Mouse (Mus musculus) layer of hippocampus, adult 9-11 months (tissue): ENCODE measurements at regions not wholly inside any gene's neighbourhood (a gene's known extent, or its start where the extent isn't known, plus 50 kb on each side); places are given as distances from the start of the nearest gene placed in this dataset.

Source experiments
- DNase-seq: peaks from one replicate; pipeline ENCODE4 v3.0.0; 2022

GRCm38 (mm10) chr12:96226446-96226845 is 534.4 kb downstream of the Flrt2 start:
- DNase-seq, result no peak

DNA sequence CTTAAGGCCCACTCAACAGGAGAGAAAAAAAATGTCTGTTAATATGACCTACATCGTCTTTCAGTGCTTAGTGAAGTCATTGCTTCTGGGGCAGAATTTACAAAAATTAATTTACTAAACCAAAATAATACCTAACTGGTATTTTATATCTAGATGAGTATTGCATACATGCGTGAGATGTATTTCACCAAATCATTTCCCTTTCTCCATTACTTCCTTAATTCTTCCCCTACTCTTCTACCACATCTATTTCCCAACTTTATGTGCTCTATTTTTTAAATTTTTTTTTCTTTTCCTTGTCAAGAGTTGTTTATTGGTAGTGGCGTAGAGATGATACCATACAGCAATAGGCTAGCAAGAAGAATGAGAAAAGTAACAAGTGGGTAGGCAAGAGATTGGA is 536.7 kb downstream of the Flrt2 start:
- DNase-seq, result no peak

- DNase-seq, result no peak
These were observed 543.5 kb downstream of the Flrt2 start for GRCm38 (mm10) chr12:96235510-96235909.

DNA sequence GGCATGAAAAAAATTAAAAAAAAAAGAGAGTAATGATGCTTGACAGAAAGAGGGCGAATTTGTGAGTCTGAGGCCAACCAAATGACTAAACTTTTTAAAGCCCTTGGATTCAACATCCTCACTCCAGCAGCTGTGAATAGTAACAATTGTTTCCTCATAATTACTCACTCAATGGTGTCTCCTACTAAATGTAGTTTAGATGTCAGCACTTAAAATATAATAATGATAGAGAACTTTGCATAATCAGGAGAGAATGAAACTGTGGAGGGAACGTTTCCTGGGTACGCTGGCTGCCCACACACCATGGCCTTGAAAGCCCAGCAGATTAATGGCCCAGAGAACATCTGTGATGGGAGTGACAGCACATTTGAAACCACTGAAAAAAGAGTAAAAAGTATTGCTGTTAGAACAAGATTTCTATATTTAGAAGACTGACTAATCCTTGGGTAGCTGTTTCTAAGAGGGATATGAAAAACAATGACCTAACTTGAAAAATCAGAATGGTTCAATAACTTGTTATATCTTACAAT is 544.0 kb downstream of the Flrt2 start:
- no peak for DNase-seq

DNA sequence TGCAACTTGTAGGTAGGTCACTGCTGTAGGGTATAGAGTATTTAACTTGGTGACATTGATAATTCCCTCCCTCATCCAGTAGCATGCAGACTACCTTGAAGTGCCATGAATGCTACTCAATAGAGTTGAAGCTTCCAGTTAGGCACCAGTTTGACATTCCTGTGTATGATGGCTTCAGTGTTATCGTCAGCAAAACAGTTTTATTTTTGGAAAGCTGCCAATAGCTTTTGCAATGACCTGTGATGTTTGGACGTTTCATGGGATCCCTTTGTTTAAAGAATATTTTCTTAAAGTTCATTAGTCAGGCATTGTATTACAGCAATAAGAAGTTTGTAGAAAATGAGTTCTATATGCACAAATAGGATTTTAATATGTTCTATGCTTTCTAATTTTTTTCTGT is 547.6 kb downstream of the Flrt2 start:
- DNase-seq, result no peak

DNA sequence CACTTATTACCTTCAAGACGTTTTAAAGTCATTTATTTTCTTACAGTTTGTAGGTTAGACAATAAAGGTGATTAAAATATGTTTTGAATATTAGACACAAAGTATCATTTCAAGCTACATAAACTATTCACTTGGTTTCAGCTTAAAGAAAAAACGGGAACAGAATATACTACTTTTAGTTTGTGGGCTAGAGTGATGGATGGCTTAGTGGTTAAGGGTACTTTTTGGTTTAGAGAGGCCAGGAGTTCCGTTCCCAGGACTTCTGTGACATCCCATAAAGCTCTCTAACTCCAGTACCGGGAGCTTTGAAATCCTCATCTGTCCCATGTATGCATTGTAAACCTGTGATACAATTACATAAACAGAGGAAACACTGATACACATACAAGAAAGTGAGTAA is 570.0 kb downstream of the Flrt2 start:
- no peak for DNase-seq

GRCm38 (mm10) chr12:96275894-96276293 is 583.9 kb downstream of the Flrt2 start:
- no peak for DNase-seq

DNA sequence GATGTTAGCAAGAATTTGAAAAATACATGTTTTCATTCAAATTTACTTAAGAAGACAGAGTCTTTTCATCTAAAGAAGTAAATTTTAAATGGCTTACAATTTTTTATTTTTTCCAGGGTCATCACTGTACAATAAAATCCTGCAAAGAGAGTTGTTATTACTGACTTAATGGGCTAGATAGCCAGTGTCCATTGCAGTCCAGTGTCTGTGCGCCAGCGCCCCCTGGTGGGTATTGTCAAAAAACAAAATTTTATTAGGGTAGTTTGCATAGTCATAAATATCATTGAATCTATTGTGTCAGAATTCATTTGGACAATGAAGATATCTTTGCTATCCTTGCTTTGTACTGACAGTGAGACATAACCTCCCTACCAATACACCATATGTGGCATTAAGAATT is 619.1 kb downstream of the Flrt2 start:
- no peak for DNase-seq

DNA sequence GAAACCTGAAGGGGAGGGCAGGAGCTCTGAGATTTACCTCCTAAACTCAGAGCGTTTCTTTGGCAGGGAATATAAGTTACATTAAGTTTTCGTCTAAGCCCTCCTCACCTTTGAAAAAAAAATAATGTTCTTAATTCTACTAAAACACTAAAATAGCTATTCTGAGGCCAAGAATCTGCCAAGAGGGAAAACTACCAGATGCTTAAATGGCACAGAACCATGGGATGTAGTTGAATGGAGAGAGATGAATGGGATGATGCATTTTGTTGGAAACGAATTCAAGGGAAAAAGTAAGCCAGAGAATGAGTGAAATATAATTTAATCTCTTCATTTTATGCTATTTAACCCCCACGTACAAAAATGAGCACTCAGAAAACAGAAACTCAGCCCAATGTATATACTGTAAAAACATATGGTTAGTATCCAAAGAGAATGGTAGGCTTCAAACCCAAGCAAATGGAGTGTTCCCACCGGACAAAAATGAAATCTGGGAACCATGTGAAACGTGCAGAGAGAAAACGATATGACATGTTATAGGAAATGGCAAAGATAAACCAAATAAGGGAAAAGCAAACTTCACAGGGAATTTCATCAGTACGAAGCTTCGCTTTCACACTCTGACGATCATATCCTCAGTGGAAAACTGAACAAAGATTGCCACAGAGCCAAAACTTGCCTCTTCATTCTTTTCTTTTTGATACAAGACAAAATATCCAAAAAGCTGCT is 631.2 kb downstream of the Flrt2 start:
- DNase-seq, result no peak

- DNase-seq, result no peak
These were observed 659.1 kb downstream of the Flrt2 start for GRCm38 (mm10) chr12:96351143-96351542.

DNA sequence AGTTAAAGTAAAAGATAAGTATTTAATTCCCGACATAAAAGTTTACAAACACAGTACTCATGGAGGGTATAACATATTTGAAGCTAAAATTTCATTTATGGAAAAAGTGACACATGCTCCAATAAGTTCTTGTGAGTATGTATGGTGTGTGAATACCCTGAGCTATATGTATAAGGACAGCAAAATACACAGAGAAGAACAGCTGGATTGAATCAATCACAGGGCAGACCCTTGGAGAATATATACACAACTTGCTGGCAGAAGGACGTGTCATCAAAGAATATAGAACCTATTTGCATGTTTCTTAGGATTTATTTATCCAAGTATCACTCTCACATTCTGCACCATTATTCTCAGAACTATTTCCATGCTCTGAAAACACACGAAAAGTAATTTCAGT is 686.9 kb downstream of the Flrt2 start:
- DNase-seq, result no peak

- DNase-seq, result no peak
These were observed 727.1 kb downstream of the Flrt2 start for GRCm38 (mm10) chr12:96419104-96419503.

GRCm38 (mm10) chr12:96419567-96419966 is 727.5 kb downstream of the Flrt2 start:
- DNase-seq, result no peak

- no peak for DNase-seq
These were observed 735.6 kb downstream of the Flrt2 start for GRCm38 (mm10) chr12:96427589-96427988.

DNA sequence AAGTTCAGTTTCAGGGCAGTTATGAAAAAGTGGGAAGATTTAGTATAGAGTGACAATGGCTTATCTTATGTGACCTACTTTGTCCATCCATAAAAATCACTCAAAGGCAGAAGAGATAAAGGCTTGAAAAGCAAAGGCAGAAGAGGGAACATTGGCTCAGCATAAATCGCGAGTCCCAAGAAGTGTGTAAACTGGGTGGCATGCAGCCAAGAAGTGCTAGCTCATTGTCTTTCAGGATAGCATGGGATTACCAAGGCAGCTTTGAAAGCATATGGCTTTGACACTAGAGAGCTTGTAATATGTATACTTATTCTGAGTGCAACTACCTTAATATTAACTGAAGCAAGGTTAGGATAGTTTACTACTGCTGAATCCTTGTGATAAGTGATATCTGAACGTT is 750.5 kb downstream of the Flrt2 start:
- no peak for DNase-seq

DNA sequence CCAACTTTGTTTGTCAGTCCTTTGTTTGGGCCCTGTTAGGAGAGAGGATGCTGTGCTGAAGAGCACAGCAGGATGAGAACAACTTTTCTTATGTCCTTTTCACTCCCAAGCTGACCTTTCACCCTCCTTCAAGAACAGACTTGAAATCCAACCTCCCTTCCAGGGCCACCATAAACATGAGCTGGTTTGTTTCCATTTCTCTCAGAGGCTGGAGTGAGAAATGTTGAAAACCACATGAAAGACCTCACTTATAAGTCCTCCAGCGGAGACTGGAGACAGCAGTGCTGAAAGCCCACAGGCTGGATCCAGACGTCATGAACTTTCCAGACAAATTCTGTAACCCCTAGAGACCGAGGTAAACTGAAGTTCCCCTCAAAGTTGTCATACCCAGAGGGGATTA is 761.3 kb downstream of the Flrt2 start:
- DNase-seq, result no peak

GRCm38 (mm10) chr12:96476344-96476743 is 784.3 kb downstream of the Flrt2 start:
- no peak for DNase-seq

- no peak for DNase-seq
These were observed 796.5 kb downstream of the Flrt2 start for GRCm38 (mm10) chr12:96488448-96488960.

GRCm38 (mm10) chr12:96509658-96510057 is 817.6 kb downstream of the Flrt2 start:
- no peak for DNase-seq

DNA sequence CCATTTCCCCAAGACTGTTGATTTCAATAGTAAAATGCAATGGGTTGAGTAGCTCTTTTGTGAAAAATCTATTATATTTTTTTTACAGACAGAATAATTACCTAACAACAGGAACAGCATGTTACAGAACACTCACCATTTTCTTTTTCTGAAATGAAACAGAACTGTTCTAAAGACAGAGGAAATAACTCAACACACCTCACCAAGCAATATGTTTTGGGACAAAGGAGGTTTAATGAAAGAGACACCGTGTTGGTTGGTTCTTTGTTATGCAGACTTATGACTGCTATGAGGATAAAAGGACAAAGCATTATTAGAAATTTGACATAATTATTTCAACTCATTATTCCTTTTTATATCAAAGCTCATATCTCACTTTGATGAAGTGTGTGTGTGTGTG is 866.8 kb downstream of the Flrt2 start:
- no peak for DNase-seq

DNA sequence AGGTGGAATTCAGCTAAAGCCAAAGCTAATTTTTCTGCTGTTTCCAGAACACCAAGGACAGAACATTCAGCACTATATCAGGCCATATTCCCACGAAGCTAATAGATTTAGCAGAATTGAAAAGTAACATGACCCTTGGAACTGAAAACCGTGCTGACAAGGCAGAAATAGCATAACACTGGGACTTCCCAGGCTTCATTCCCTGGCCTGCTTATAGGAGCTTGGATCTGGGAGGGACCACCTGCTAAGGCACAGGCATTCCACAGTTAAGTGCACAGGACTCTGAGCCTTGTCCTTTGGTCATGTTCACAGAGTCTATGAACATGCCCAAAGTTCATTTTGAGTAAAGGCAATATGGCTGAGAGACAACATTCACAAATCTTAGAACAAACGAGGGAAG is 902.8 kb downstream of the Flrt2 start:
- DNase-seq, result no peak

DNA sequence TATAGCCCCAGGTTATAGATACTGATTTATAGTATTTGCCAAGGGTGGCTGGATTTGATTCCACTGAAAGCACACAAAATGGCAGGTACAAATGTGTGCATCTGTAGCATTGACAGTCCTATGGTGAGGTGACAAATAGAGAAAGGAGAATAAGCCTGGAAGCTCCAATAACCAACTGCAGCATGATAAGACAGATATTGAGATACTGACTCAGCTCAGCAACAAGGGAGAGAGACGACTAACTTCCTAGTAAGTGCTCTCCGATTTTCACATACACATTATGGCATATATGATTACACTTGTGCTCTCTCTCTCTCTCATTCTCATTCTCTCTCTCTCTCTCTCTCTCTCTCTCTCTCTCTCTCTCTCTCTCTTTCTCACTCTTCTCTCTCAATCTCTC is 923.1 kb downstream of the Flrt2 start:
- no peak for DNase-seq

DNA sequence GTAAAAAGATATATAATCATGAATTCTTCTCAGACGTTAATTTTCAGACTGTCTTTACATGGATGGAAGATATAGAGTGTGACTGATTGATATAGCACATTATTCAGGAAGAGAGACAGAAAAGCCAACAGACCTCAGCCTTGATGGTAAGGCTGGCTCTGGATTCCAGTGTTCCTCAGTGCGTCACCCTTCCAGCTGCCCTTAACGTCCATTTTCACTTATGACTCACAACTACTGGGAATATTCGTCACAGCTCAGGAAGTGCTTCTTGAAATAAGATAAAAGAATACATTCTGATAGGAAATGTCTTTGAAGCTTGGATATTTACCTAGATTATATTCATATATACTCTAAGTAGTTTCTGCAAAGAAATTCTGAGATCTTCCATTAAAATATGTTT is 923.8 kb downstream of the Flrt2 start:
- DNase-seq, result no peak

- DNase-seq, result no peak
These were observed 925.2 kb downstream of the Flrt2 start for GRCm38 (mm10) chr12:96617226-96617625.
